ENCODE assay signal across 10 mouse cellular contexts in the genomic region with DNA sequence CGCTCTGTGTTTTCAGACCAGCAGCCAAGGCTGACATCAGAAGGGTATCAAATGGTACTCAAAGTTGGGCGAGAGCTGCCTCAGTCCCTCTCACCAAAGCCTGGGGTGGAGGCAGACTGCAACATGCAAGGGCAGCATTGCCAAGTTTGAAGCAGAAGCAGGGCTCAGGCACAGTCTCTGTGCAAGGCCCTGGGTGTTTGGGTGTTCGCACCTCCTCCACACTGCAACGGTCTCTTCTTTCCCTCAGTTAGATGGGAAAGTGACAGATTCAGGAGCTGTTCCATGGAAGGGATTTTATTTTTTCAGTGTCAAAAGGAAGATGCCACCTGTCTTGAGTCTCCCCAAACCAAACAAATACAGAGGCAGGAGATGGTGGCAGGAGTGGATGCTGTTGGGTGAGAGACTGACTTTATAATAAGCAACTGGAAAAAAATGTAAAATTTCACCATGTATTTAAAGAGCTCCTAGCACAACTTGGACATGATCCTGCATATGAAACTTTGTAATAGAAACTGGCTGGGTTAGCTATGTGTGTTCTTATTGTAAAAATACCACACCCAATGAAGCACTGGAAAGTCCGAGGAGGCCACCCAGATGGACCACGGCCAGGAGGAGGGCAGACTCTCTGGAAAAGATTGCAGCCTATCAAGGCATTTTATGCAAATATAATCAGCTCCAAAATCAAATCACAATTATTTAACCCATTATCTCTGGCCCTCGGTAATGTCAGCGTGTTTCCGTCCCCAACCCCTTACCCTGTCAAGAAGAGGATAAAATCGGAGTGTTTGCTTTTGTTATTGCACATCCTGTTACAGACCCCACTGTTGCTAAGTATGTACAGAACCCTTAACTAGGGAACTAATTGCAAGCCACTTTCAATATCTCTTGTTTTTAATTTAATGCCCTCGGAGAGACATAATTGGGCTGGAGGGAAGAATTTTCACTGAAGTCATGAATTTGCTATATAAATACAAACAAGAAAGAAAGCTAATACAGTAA.
DNase-seq lines count a peak whose midpoint lies in the region; ATAC-seq lines count a peak whose summit lies in the region.
"Had no signal": no experiment of that assay in that cellular context is flagged by ENCODE, and none has a peak within 500 bp of the region (broad histone marks: within the 10 kb centered on the region; RNA-seq: fewer than 3 reads in every experiment).

No protein-coding gene starts in this region.

- H3K9me3 ChIP-seq in limb, embryonic 13.5 days = peaks cover 2% of the 10 kb centered on the region; the same call in 1 of the 2 replicates
- no peaks in the 10 kb centered on the region for H3K9me3 ChIP-seq in intestine, embryonic 16.5 days (ENCODE audit: control insufficient read depth, low read length)

- H3K27ac ChIP-seq in limb, embryonic 13.5 days = peak overlapping the region; percentile 22; the same call in 1 of the 2 replicates
- H3K27ac ChIP-seq in intestine, embryonic 16.5 days (ENCODE audit: low read length) = no peak overlapping the region
- H3K27ac ChIP-seq: layer of hippocampus, adult 2 months had no signal

- DNase-seq in frontal cortex, adult 2 months (ENCODE audit: extremely low spot score in 1 of 2, low spot score in 1 of 2) = peak; percentile 13 to 63
- DNase-seq in frontal cortex, postnatal 25 days (ENCODE audit: low spot score in 2 of 2) = no peak
- peak; percentile 45 to 48 for DNase-seq in right cerebral cortex, adult 2 months (ENCODE audit: low spot score in 2 of 2)
- DNase-seq in right cerebral cortex, postnatal 4 days = no peak
- peak; percentile 30 to 62 for DNase-seq in urinary bladder, postnatal 36 days (ENCODE audit: low spot score in 2 of 2)
- no peak for DNase-seq in spleen, postnatal 4 days (ENCODE audit: low spot score in 2 of 2)

- no peak overlapping the region for H3K9ac ChIP-seq in limb, embryonic 13.5 days
- H3K9ac ChIP-seq in intestine, embryonic 16.5 days (ENCODE audit: low read depth, low read length) = no peak overlapping the region

- peaks cover 44% of the 10 kb centered on the region for H3K27me3 ChIP-seq in limb, embryonic 13.5 days
- no peaks in the 10 kb centered on the region for H3K27me3 ChIP-seq in intestine, embryonic 16.5 days (replicated peaks; ENCODE audit: control insufficient read depth, insufficient read depth, low read length)

- H3K4me1 ChIP-seq in limb, embryonic 13.5 days = peaks cover 31% of the 10 kb centered on the region
- H3K4me1 ChIP-seq in intestine, embryonic 16.5 days (ENCODE audit: control insufficient read depth, insufficient read depth, low read length) = no peaks in the 10 kb centered on the region

- no peak overlapping the region for H3K4me3 ChIP-seq in limb, embryonic 13.5 days
- no peak overlapping the region for H3K4me3 ChIP-seq in intestine, embryonic 16.5 days (ENCODE audit: low read length)
- H3K4me3 ChIP-seq: layer of hippocampus, adult 2 months; myocyte had no signal

- 54% methylated on average over 11 of the region's 11 CpGs for WGBS in limb, embryonic 13.5 days
- 68% methylated on average over 11 of the region's 11 CpGs for WGBS in intestine, embryonic 16.5 days

- ATAC-seq in limb, embryonic 13.5 days (ENCODE audit: low FRiP score, low read depth) = peak; percentile 54; the same call in 1 of the 2 replicates
- no peak for ATAC-seq in intestine, embryonic 16.5 days

- no peak overlapping the region for H3K4me2 ChIP-seq in limb, embryonic 13.5 days (replicated peaks)
- no peak overlapping the region for H3K4me2 ChIP-seq in intestine, embryonic 16.5 days (ENCODE audit: low read depth, low read length)

- no peaks in the 10 kb centered on the region for H3K36me3 ChIP-seq in limb, embryonic 13.5 days
- no peaks in the 10 kb centered on the region for H3K36me3 ChIP-seq in intestine, embryonic 16.5 days (ENCODE audit: control insufficient read depth, insufficient read depth, low read length)

Comparison
In these comparisons a context has a peak if more than half of its experiments do, and no peak if none do; other contexts are left out.
1. DNase-seq: peak in frontal cortex, adult 2 months (2 of 2), right cerebral cortex, adult 2 months (2 of 2) and urinary bladder, postnatal 36 days (2 of 2); none in frontal cortex, postnatal 25 days (0 of 2), right cerebral cortex, postnatal 4 days (single experiment) and spleen, postnatal 4 days (0 of 2).